Mouse (Mus musculus): Measurements from ENCODE around the gene Dnajc11. TPM values are rescaled to one million over a fixed set of nuclear protein-coding genes. Genes with fewer than 3 reads are reported as not detected.

Gene Dnajc11
- polyA plus RNA-seq, 1 experiment from 2014 or later = 88.0 TPM

DNA sequence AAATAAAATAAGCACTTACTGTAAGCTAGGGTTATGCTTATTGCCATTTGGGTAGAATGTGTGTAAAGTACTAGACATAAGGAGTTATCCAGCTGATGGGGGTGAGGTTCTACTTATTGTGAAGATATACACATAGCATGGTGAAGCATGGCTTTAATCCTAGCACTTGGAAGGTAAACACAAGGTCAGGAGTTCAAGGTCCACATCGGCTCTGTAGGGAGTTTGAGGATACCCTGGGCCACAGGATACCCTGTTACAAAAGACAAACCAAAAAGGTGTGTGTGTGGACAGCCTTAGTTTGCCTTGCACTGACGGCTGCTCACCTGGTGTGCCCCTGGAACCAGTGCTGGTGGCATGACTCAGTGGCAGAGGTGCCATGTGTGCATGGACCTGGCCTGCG is 4.6 kb downstream of the Dnajc11 start:
- 93% methylated on average over 3 of the region's 3 CpGs for WGBS
- peaks cover 26% of the 10 kb centered on the region for H3K4me1 ChIP-seq (replicated peaks)
- H3K9ac ChIP-seq (replicated peaks) = no peak overlapping the region
- no peak overlapping the region for H3K4me3 ChIP-seq (replicated peaks)
- ATAC-seq = no peak
- H3K27me3 ChIP-seq = no peaks in the 10 kb centered on the region
- no peaks in the 10 kb centered on the region for H3K9me3 ChIP-seq
- H3K36me3 ChIP-seq = no peaks in the 10 kb centered on the region
- no peak overlapping the region for H3K4me2 ChIP-seq (replicated peaks)
- no peak overlapping the region for H3K27ac ChIP-seq

DNA sequence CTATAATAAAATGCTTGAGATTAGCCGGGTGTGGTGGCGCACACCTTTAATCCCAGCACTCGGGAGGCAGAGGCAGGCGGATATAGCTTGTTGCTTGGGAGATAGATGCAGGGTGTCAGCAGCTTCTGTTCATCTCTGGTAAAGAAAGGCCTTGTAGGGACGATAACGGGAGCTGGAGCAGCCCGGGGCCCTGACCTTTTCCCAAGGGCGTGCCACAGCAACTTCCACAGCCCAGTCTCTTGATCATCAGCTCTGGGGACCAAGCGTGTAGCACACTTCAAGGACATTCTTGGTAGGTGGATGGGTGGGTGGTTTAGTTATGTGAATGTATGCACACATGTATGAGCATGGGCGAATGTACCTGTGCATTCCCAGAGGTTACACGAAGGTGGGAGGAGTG is 12.7 kb downstream of the Dnajc11 start:
- Histone ChIP-seq H3K36me3 (peaks cover 11% of the 10 kb centered on the region), H3K4me3 (replicated peaks) (no peak overlapping the region), H3K27me3 (no peaks in the 10 kb centered on the region), H3K4me2 (replicated peaks) (no peak overlapping the region), H3K4me1 (replicated peaks) (no peaks in the 10 kb centered on the region), H3K9me3 (no peaks in the 10 kb centered on the region), H3K9ac (replicated peaks) (no peak overlapping the region), H3K27ac (no peak overlapping the region)
- 90% methylated on average over 11 of the region's 11 CpGs for WGBS
- no peak for ATAC-seq

DNA sequence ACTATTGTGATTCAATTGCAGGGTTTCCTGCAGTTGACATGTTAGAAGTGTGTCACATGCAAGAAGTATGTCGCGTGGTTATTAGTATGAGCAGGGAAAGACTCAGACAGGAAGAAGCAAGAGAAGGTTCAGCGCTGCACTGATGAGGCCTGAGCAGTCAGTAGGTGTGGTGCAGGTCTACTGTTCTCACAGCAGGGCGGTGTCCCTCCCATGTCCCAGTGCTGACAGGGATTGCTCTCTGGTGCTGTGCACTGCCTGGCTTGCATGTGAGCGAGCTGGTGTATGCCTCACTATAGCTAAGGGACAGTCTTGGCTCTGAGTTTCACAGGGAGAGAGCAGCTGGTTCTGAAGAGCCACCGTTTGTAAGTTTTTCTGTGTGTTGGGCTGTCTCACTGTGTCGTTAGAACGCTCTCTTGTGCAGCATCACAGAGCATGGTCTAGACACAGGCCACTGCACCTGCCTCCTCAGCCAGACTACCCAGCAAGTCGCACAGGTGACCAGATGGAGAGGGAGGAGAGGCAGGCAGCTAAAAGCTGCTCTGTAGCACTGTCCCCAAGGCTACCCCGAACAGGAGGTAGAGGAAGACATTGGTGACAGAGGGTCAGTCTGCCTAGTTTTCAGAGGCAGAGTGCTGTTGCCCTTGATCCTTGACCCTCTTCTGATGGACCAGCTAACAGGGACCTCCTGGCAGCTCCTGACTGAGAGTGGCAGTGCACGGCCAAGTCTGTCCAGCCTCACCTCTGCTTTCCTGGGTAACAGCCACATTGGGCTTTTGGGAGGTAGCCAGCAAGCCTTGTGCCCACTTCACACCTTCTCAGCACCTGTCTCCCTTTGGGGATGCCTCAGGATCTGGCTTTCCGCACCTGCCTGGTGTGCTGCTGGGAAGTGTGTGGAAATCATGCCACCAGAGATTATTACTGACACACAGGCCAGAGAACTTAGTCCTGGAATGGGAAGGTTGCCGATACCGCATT is 15.3 kb downstream of the Dnajc11 start:
- peaks cover 36% of the 10 kb centered on the region for H3K36me3 ChIP-seq
- H3K4me3 ChIP-seq (replicated peaks) = no peak overlapping the region
- no peak overlapping the region for H3K4me2 ChIP-seq (replicated peaks)
- H3K27me3 ChIP-seq = no peaks in the 10 kb centered on the region
- H3K9me3 ChIP-seq = no peaks in the 10 kb centered on the region
- WGBS = 93% methylated on average over 14 of the region's 14 CpGs
- ATAC-seq = no peak
- no peak overlapping the region for H3K9ac ChIP-seq (replicated peaks)
- H3K27ac ChIP-seq = no peak overlapping the region
- H3K4me1 ChIP-seq (replicated peaks) = no peaks in the 10 kb centered on the region

- no peak for ATAC-seq
- H3K4me2 ChIP-seq (replicated peaks) = no peak overlapping the region
- H3K27me3 ChIP-seq = no peaks in the 10 kb centered on the region
- no peak overlapping the region for H3K27ac ChIP-seq
- no peaks in the 10 kb centered on the region for H3K4me1 ChIP-seq (replicated peaks)
- H3K9ac ChIP-seq (replicated peaks) = no peak overlapping the region
- no peaks in the 10 kb centered on the region for H3K9me3 ChIP-seq
- peaks cover 75% of the 10 kb centered on the region for H3K36me3 ChIP-seq
- no peak overlapping the region for H3K4me3 ChIP-seq (replicated peaks)
- WGBS = 90% methylated on average over 6 of the region's 6 CpGs
These were observed 19.7 kb downstream of the Dnajc11 start for GRCm38 (mm10) chr4:151953209-151953608.

- 92% methylated on average over 1 of the region's 1 CpGs for WGBS
- ATAC-seq = no peak
- H3K36me3 ChIP-seq = peaks cover 90% of the 10 kb centered on the region
These were observed 22.3 kb downstream of the Dnajc11 start for GRCm38 (mm10) chr4:151955791-151956190.

DNA sequence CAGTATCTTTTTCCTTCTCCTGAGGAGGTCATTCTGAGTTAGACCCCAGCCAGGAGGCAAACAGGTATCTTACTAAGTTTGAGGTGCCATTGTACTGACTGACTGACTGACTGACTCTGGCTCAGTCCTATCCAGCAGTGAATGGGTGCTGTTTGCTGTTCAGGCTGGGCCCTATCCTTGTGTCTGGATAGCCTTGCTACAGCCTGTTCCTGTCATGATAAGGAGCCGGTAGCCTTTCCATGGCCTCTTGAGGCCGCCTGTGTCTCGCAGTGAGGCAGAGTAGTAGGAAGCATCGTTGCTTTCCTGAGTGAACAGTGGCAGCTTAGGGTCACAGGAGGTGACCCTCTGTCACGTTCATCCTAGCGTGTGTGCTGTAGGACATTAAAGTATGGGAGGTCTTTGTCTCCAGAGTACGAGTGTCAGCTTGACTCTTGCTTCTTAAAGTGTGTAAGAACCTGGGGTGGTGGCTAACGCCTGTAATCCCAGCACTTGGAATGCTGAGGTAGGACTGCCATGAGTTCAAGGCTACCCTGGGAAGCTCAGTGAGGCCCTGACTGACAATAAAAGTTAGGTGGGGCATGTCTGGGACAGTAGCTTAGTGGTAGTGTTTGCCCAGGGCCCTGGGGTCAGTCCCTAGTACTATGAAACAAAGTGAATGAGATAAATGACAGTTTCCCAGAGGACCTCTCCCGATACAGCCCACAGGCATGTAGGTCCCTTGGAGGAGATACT is 24.3 kb downstream of the Dnajc11 start:
- Histone ChIP-seq H3K4me3 (replicated peaks) (no peak overlapping the region), H3K27ac (no peak overlapping the region), H3K9me3 (no peaks in the 10 kb centered on the region), H3K4me1 (replicated peaks) (no peaks in the 10 kb centered on the region), H3K4me2 (replicated peaks) (no peak overlapping the region), H3K27me3 (no peaks in the 10 kb centered on the region), H3K9ac (replicated peaks) (no peak overlapping the region), H3K36me3 (peaks cover 90% of the 10 kb centered on the region)
- ATAC-seq = no peak
- WGBS = 94% methylated on average over 9 of the region's 9 CpGs

More at GRCm38 (mm10) chr4:151955791-151956190, 22.3 kb downstream of the Dnajc11 start:
- no peaks in the 10 kb centered on the region for H3K27me3 ChIP-seq
- no peaks in the 10 kb centered on the region for H3K9me3 ChIP-seq
- no peak overlapping the region for H3K9ac ChIP-seq (replicated peaks)
- no peaks in the 10 kb centered on the region for H3K4me1 ChIP-seq (replicated peaks)
- H3K4me3 ChIP-seq (replicated peaks) = no peak overlapping the region
- H3K4me2 ChIP-seq (replicated peaks) = no peak overlapping the region
- H3K27ac ChIP-seq = no peak overlapping the region

- Histone ChIP-seq H3K4me1 (replicated peaks) (no peaks in the 10 kb centered on the region), H3K27ac (no peak overlapping the region), H3K36me3 (peaks cover 90% of the 10 kb centered on the region), H3K4me2 (replicated peaks) (no peak overlapping the region), H3K9me3 (no peaks in the 10 kb centered on the region), H3K9ac (replicated peaks) (no peak overlapping the region), H3K27me3 (no peaks in the 10 kb centered on the region), H3K4me3 (replicated peaks) (no peak overlapping the region)
- ATAC-seq = no peak
- 93% methylated on average over 11 of the region's 11 CpGs for WGBS
These were observed 26.5 kb downstream of the Dnajc11 start for GRCm38 (mm10) chr4:151959849-151960512.

DNA sequence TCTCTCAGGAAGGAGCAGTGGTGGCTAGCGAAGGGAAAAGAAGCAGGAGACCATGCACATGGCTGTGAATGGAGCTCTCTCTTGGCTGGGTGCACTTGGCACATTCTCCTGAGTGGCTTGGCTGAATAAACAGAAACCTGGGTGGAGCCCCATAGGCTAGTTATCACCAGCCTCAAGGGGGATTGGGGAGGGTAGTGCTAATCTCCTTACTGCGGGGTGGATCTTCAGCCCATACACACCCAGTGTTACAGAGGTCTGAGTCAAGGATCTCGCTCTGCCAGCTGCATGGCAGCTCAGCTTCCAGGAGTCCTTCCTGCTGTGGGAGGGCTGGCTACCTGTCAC is 27.0 kb downstream of the Dnajc11 start:
- H3K27me3 ChIP-seq = no peaks in the 10 kb centered on the region
- WGBS = 83% methylated on average over 3 of the region's 3 CpGs
- H3K9ac ChIP-seq (replicated peaks) = no peak overlapping the region
- no peak overlapping the region for H3K4me3 ChIP-seq (replicated peaks)
- H3K4me1 ChIP-seq (replicated peaks) = no peaks in the 10 kb centered on the region
- H3K27ac ChIP-seq = no peak overlapping the region
- H3K4me2 ChIP-seq (replicated peaks) = no peak overlapping the region
- H3K9me3 ChIP-seq = no peaks in the 10 kb centered on the region
- H3K36me3 ChIP-seq = peaks cover 89% of the 10 kb centered on the region
- no peak for ATAC-seq

- Histone ChIP-seq H3K4me1 (replicated peaks) (no peaks in the 10 kb centered on the region), H3K4me3 (replicated peaks) (no peak overlapping the region), H3K9me3 (no peaks in the 10 kb centered on the region), H3K36me3 (peaks cover 77% of the 10 kb centered on the region), H3K27ac (no peak overlapping the region), H3K27me3 (no peaks in the 10 kb centered on the region), H3K4me2 (replicated peaks) (no peak overlapping the region), H3K9ac (replicated peaks) (no peak overlapping the region)
- no peak for ATAC-seq
- 88% methylated on average over 3 of the region's 3 CpGs for WGBS
These were observed 29.3 kb downstream of the Dnajc11 start for GRCm38 (mm10) chr4:151962817-151963216.

- no peak overlapping the region for H3K4me2 ChIP-seq (replicated peaks)
- no peak overlapping the region for H3K4me3 ChIP-seq (replicated peaks)
- H3K27me3 ChIP-seq = no peaks in the 10 kb centered on the region
- 84% methylated on average over 26 of the region's 26 CpGs for WGBS
- peaks cover 10% of the 10 kb centered on the region; the same call in 1 of the 2 replicates for H3K4me1 ChIP-seq (replicated peaks)
- no peak overlapping the region for H3K9ac ChIP-seq (replicated peaks)
- peak overlapping the region; percentile 41 for H3K27ac ChIP-seq
- peaks cover 68% of the 10 kb centered on the region for H3K36me3 ChIP-seq
- H3K9me3 ChIP-seq = no peaks in the 10 kb centered on the region
- peak; percentile 60 for ATAC-seq
These were observed 34.9 kb downstream of the Dnajc11 start for GRCm38 (mm10) chr4:151968204-151968921.

- no peak overlapping the region for H3K9ac ChIP-seq (replicated peaks)
- no peaks in the 10 kb centered on the region for H3K9me3 ChIP-seq
- peaks cover 74% of the 10 kb centered on the region for H3K36me3 ChIP-seq
- no peak overlapping the region for H3K27ac ChIP-seq
- no peaks in the 10 kb centered on the region for H3K27me3 ChIP-seq
- no peak overlapping the region for H3K4me2 ChIP-seq (replicated peaks)
- H3K4me1 ChIP-seq (replicated peaks) = peaks cover 10% of the 10 kb centered on the region; the same call in 1 of the 2 replicates
- H3K4me3 ChIP-seq (replicated peaks) = no peak overlapping the region
- ATAC-seq = no peak
- 70% methylated on average over 10 of the region's 10 CpGs for WGBS
These were observed 38.9 kb downstream of the Dnajc11 start for GRCm38 (mm10) chr4:151972221-151972967.

Measured in midbrain, embryonic 13.5 days (tissue).